22 mouse cellular contexts compared by ENCODE assay signal in genomic region chr1:39325228-39325627, GRCm38 (mm10).
"Had no signal": no experiment of that assay in that cellular context is flagged by ENCODE, and none has a peak within 500 bp of the region (broad histone marks: within the 10 kb centered on the region; RNA-seq: fewer than 3 reads in every experiment).

No protein-coding gene starts in this region.

- H3K27ac ChIP-seq: hindbrain, embryonic 13.5 days; hindbrain, embryonic 15.5 days; hindbrain, postnatal 0 days; kidney, embryonic 15.5 days; kidney, postnatal 0 days; limb, embryonic 13.5 days; liver, embryonic 12.5 days; liver, embryonic 14.5 days had no signal

- H3K27me3 ChIP-seq: hindbrain, embryonic 13.5 days; hindbrain, embryonic 15.5 days; kidney, embryonic 15.5 days; limb, embryonic 13.5 days; liver, embryonic 12.5 days had no signal

- H3K4me3 ChIP-seq: hindbrain, embryonic 13.5 days; hindbrain, embryonic 15.5 days; kidney, embryonic 15.5 days; limb, embryonic 13.5 days; liver, embryonic 12.5 days had no signal

- DNase-seq: forebrain, postnatal 0 days; gastrocnemius, postnatal 14 days; gastrocnemius, postnatal 36 days; heart, adult 11 months; kidney, adult 11 months; kidney, adult 2 months; kidney, adult 9 months; kidney, postnatal 14 days; kidney, postnatal 36 days; layer of hippocampus, adult 9-11 months; layer of hippocampus, postnatal 36 days; liver had no signal

- H3K4me1 ChIP-seq: hindbrain, embryonic 15.5 days; kidney, embryonic 15.5 days; liver, embryonic 12.5 days had no signal

- H3K36me3 ChIP-seq: hindbrain, embryonic 13.5 days; hindbrain, embryonic 15.5 days; kidney, embryonic 15.5 days; limb, embryonic 13.5 days; liver, embryonic 12.5 days had no signal

- H3K9me3 ChIP-seq: hindbrain, embryonic 13.5 days; hindbrain, embryonic 15.5 days; kidney, embryonic 15.5 days; limb, embryonic 13.5 days; liver, embryonic 12.5 days had no signal

- H3K9ac ChIP-seq: forebrain, postnatal 0 days; hindbrain, embryonic 13.5 days; hindbrain, embryonic 15.5 days; kidney, embryonic 15.5 days; limb, embryonic 13.5 days; liver, embryonic 12.5 days; liver, embryonic 14.5 days had no signal

- H3K4me2 ChIP-seq: heart, embryonic 11.5 days; hindbrain, embryonic 13.5 days; hindbrain, embryonic 15.5 days; kidney, embryonic 15.5 days; limb, embryonic 13.5 days; liver, embryonic 12.5 days had no signal

- ATAC-seq: forebrain, postnatal 0 days; hindbrain, postnatal 0 days; intestine, embryonic 16.5 days; liver, embryonic 12.5 days had no signal
